Mouse (Mus musculus) testis, adult 2 months (tissue): ENCODE data around the gene Lama1.

Experiments used
- CTCF ChIP-seq: fragments of 200-500 bp; IDR thresholded peaks from 2 replicates; pipeline ENCODE4 v1.5.1; 2012; ENCODE audit warnings: low read depth, mild to moderate bottlenecking, inconsistent platforms, low read length, moderate library complexity; ENCODE audit not compliant: control insufficient read depth, insufficient read depth, insufficient replicate concordance
- POLR2A ChIP-seq: fragments of 200-500 bp; IDR thresholded peaks from 2 replicates; pipeline ENCODE4 v1.6.1; 2012; ENCODE audit warnings: low read depth, mild to moderate bottlenecking, inconsistent platforms, low read length, moderate library complexity; ENCODE audit not compliant: control insufficient read depth

DNA sequence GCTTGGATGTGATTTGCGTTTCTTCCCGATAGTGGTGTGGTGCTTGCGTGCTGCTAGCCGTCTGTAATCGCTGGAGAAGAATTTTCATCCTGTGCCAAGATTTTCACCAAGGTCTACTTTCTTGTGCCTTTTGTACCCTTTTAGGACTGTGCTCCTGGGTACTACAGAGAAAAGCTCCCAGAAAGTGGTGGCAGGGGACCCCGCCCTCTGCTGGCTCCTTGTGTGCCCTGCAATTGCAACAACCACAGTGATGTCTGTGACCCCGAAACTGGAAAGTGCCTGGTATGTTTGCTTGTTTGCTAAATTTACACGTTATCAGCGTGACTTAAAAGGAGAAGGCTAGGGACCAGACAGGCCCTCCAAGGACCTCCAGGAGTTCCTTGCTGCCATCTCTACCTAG lies 79.7 kb downstream of the Lama1 start:
- TF ChIP-seq CTCF (no peak), POLR2A (no peak)
